Mouse (Mus musculus): ENCODE measurements around the gene 1500015O10Rik.

1500015O10Rik gene

GRCm38 (mm10) chr1:43760085-43760484, 29.7 kb downstream of the 1500015O10Rik start:
- no peak for TF ChIP-seq GATA4 (IDR thresholded peaks at IDR 0.05; ENCODE audit: insufficient replicate concordance, low read length)

GRCm38 (mm10) chr1:43764481-43764880, 34.1 kb downstream of the 1500015O10Rik start:
- no peak for TF ChIP-seq GATA4 (IDR thresholded peaks at IDR 0.05; ENCODE audit: insufficient replicate concordance, low read length)

- TF ChIP-seq GATA4 (IDR thresholded peaks at IDR 0.05; ENCODE audit: insufficient replicate concordance, low read length): no peak
Observed at GRCm38 (mm10) chr1:43766328-43766727, 35.9 kb downstream of the 1500015O10Rik start.

GRCm38 (mm10) chr1:43768385-43768990, 38.1 kb downstream of the 1500015O10Rik start:
- no peak for TF ChIP-seq GATA4 (IDR thresholded peaks at IDR 0.05; ENCODE audit: insufficient replicate concordance, low read length)

GRCm38 (mm10) chr1:43769348-43769747, 38.9 kb downstream of the 1500015O10Rik start:
- TF ChIP-seq GATA4 (IDR thresholded peaks at IDR 0.05; ENCODE audit: insufficient replicate concordance, low read length): no peak

- TF ChIP-seq GATA4 (IDR thresholded peaks at IDR 0.05; ENCODE audit: insufficient replicate concordance, low read length): no peak
Observed at GRCm38 (mm10) chr1:43770032-43770431, 39.6 kb downstream of the 1500015O10Rik start.

GRCm38 (mm10) chr1:43772694-43773093, 42.3 kb downstream of the 1500015O10Rik start:
- TF ChIP-seq GATA4 (IDR thresholded peaks at IDR 0.05; ENCODE audit: insufficient replicate concordance, low read length): no peak

- no peak for TF ChIP-seq GATA4 (IDR thresholded peaks at IDR 0.05; ENCODE audit: insufficient replicate concordance, low read length)
Observed at GRCm38 (mm10) chr1:43774126-43774525, 43.7 kb downstream of the 1500015O10Rik start.

- TF ChIP-seq GATA4 (IDR thresholded peaks at IDR 0.05; ENCODE audit: insufficient replicate concordance, low read length): no peak
Observed at GRCm38 (mm10) chr1:43776106-43776505, 45.7 kb downstream of the 1500015O10Rik start.

GRCm38 (mm10) chr1:43781195-43781594, 50.8 kb downstream of the 1500015O10Rik start:
- TF ChIP-seq GATA4 (IDR thresholded peaks at IDR 0.05; ENCODE audit: insufficient replicate concordance, low read length): no peak

GRCm38 (mm10) chr1:43781672-43782071, 51.3 kb downstream of the 1500015O10Rik start:
- TF ChIP-seq GATA4 (IDR thresholded peaks at IDR 0.05; ENCODE audit: insufficient replicate concordance, low read length): no peak

- no peak for TF ChIP-seq GATA4 (IDR thresholded peaks at IDR 0.05; ENCODE audit: insufficient replicate concordance, low read length)
Observed at GRCm38 (mm10) chr1:43782680-43783079, 52.3 kb downstream of the 1500015O10Rik start.

GRCm38 (mm10) chr1:43783186-43783585, 52.8 kb downstream of the 1500015O10Rik start:
- no peak for TF ChIP-seq GATA4 (IDR thresholded peaks at IDR 0.05; ENCODE audit: insufficient replicate concordance, low read length)

- TF ChIP-seq GATA4 (IDR thresholded peaks at IDR 0.05; ENCODE audit: insufficient replicate concordance, low read length): no peak
Observed at GRCm38 (mm10) chr1:43785316-43785715, 54.9 kb downstream of the 1500015O10Rik start.

- no peak for TF ChIP-seq GATA4 (IDR thresholded peaks at IDR 0.05; ENCODE audit: insufficient replicate concordance, low read length)
Observed at GRCm38 (mm10) chr1:43786711-43787110, 56.3 kb downstream of the 1500015O10Rik start.

GRCm38 (mm10) chr1:43789765-43790164, 59.4 kb downstream of the 1500015O10Rik start:
- no peak for TF ChIP-seq GATA4 (IDR thresholded peaks at IDR 0.05; ENCODE audit: insufficient replicate concordance, low read length)
